Mouse (Mus musculus) liver, postnatal 0 days (tissue): Measurements from ENCODE around the gene Itgb7. TPM values are rescaled to one million over a fixed set of nuclear protein-coding genes. Genes with fewer than 3 reads are reported as not detected.

Source experiments
- ATAC-seq: fragments of 200-750 bp; cut with Nextera tagmentation; 2 replicates; pipeline ENCODE4 v1.8.0; 2017; ENCODE audit warnings: mild to moderate bottlenecking, moderate library complexity
- DNase-seq: peaks from one replicate; pipeline ENCODE4 v3.0.0-alpha.2; 2016
- H3K27ac ChIP-seq: fragments of 300-500 bp; sonication (generic); 2 replicates; pipeline ENCODE4 v1.5.1; 2014; ENCODE audit warnings: antibody characterized with exemption, moderate library complexity, mild to moderate bottlenecking, low read depth
- H3K27me3 ChIP-seq: fragments of 300-500 bp; sonication (generic); 2 replicates; pipeline ENCODE4 v1.6.1; 2014; ENCODE audit warnings: low read length, control low read depth, mixed read lengths; ENCODE audit not compliant: insufficient read depth
- H3K36me3 ChIP-seq: fragments of 300-500 bp; sonication (generic); replicated peaks from 2 replicates; pipeline ENCODE4 v1.6.1; 2014; ENCODE audit warnings: mild to moderate bottlenecking, control low read depth, low read length, moderate library complexity, mixed read lengths; ENCODE audit not compliant: insufficient read depth
- H3K4me1 ChIP-seq: fragments of 300-500 bp; sonication (generic); 2 replicates; pipeline ENCODE4 v1.6.1; 2014; ENCODE audit warnings: antibody characterized with exemption, mild to moderate bottlenecking, control low read depth; ENCODE audit not compliant: insufficient read depth
- H3K4me2 ChIP-seq: fragments of 300-500 bp; sonication (generic); 2 replicates; pipeline ENCODE4 v1.6.1; 2014; ENCODE audit warnings: low read depth, mild to moderate bottlenecking, low read length, moderate library complexity, mixed read lengths
- H3K4me3 ChIP-seq: fragments of 300-500 bp; sonication (generic); 2 replicates; pipeline ENCODE4 v1.5.1; 2014; ENCODE audit warnings: low read depth, low read length
- H3K9ac ChIP-seq: fragments of 300-500 bp; sonication (generic); replicated peaks from 2 replicates; pipeline ENCODE4 v1.6.1; 2014; ENCODE audit warnings: mild to moderate bottlenecking, moderate library complexity
- H3K9me3 ChIP-seq: fragments of 300-500 bp; sonication (generic); 2 replicates; pipeline ENCODE4 v1.6.1; 2016; ENCODE audit warnings: mild to moderate bottlenecking, control low read depth, low read length, mixed read lengths
- CTCF ChIP-seq: sonication (generic); IDR thresholded peaks from 2 replicates; pipeline ENCODE4 v1.5.1; 2016; ENCODE audit warnings: antibody characterized with exemption, low read depth
- EP300 ChIP-seq: IDR thresholded peaks from 2 replicates; pipeline ENCODE4 v1.6.1; 2016; ENCODE audit warnings: antibody characterized with exemption, low read depth, mild to moderate bottlenecking
- WGBS: fragments of 180-500 bp; shearing (Covaris S2); extraction: QIAGEN DNeasy Blood & Tissue Kit; methylation state at CpG from one replicate; pipeline ENCODE4 v1.1.7; 2014; ENCODE audit not compliant: insufficient replicate concordance; 5-methylcytosine and 5-hydroxymethylcytosine counted together
- polyA plus RNA-seq: library from polyadenylated mRNA; unstranded; fragments of >200 nt; fragmentation: Nextera tagmentation; extraction: Ambion mirVana; gene quantifications from 2 replicates; pipeline ENCODE4 v1.2.1, GENCODE M21; 2015

The Itgb7 gene
- polyA plus RNA-seq, 1 experiment from 2014 or later, result 8.6 TPM

- 78% methylated on average over 6 of the region's 6 CpGs for WGBS
- TF ChIP-seq EP300 (no peak), CTCF (no peak)
- H3K4me1 ChIP-seq, result peaks cover 11% of the 10 kb centered on the region; the same call in 1 of the 2 replicates
- H3K27ac ChIP-seq, result no peak overlapping the region
- DNase-seq (no peak), ATAC-seq (no peak)
- no peak overlapping the region for H3K9ac ChIP-seq
- no peak overlapping the region for H3K4me3 ChIP-seq
- H3K9me3 ChIP-seq, result no peaks in the 10 kb centered on the region
- H3K27me3 ChIP-seq, result no peaks in the 10 kb centered on the region
- H3K4me2 ChIP-seq, result no peak overlapping the region
- peaks cover 58% of the 10 kb centered on the region for H3K36me3 ChIP-seq
Measured at GRCm38 (mm10) chr15:102211895-102212294, 19.8 kb downstream of the Itgb7 start.

- H3K4me1 ChIP-seq, result peaks cover 13% of the 10 kb centered on the region
- DNase-seq, result no peak
- no peak overlapping the region for H3K4me3 ChIP-seq
- H3K9me3 ChIP-seq, result no peaks in the 10 kb centered on the region
- peak; percentile 53 for ATAC-seq
- 91% methylated on average over 4 of the region's 4 CpGs for WGBS
- no peak overlapping the region for H3K9ac ChIP-seq
- no peaks in the 10 kb centered on the region for H3K27me3 ChIP-seq
- no peak overlapping the region for H3K4me2 ChIP-seq
- TF ChIP-seq EP300, result no peak
- TF ChIP-seq CTCF, result no peak
- H3K36me3 ChIP-seq, result peaks cover 64% of the 10 kb centered on the region
- no peak overlapping the region for H3K27ac ChIP-seq
Measured at GRCm38 (mm10) chr15:102210816-102211215, 20.9 kb downstream of the Itgb7 start.

GRCm38 (mm10) chr15:102209114-102209513 is 22.6 kb downstream of the Itgb7 start:
- H3K4me2 ChIP-seq, result no peak overlapping the region
- no peak overlapping the region for H3K9ac ChIP-seq
- TF ChIP-seq CTCF, result no peak
- TF ChIP-seq EP300, result no peak
- no peak for ATAC-seq
- H3K4me1 ChIP-seq, result peaks cover 28% of the 10 kb centered on the region
- no peak overlapping the region for H3K4me3 ChIP-seq
- DNase-seq, result no peak
- H3K27ac ChIP-seq, result no peak overlapping the region
- H3K9me3 ChIP-seq, result no peaks in the 10 kb centered on the region
- peaks cover 68% of the 10 kb centered on the region for H3K36me3 ChIP-seq
- WGBS, result 90% methylated on average over 8 of the region's 8 CpGs
- no peaks in the 10 kb centered on the region for H3K27me3 ChIP-seq

- no peak overlapping the region for H3K4me2 ChIP-seq
- H3K9me3 ChIP-seq, result no peaks in the 10 kb centered on the region
- no peak for ATAC-seq
- TF ChIP-seq CTCF (no peak), EP300 (no peak)
- H3K27ac ChIP-seq, result no peak overlapping the region
- H3K27me3 ChIP-seq, result no peaks in the 10 kb centered on the region
- no peak overlapping the region for H3K9ac ChIP-seq
- peaks cover 28% of the 10 kb centered on the region for H3K4me1 ChIP-seq
- no peak for DNase-seq
- peaks cover 58% of the 10 kb centered on the region for H3K36me3 ChIP-seq
- no peak overlapping the region for H3K4me3 ChIP-seq
- WGBS, result 56% methylated on average over 9 of the region's 9 CpGs
Measured at GRCm38 (mm10) chr15:102208092-102208561, 23.6 kb downstream of the Itgb7 start.

- H3K4me2 ChIP-seq, result no peak overlapping the region
- H3K27ac ChIP-seq, result no peak overlapping the region
- H3K4me1 ChIP-seq, result peaks cover 32% of the 10 kb centered on the region
- TF ChIP-seq CTCF (no peak), EP300 (no peak)
- H3K4me3 ChIP-seq, result no peak overlapping the region
- ATAC-seq (no peak), DNase-seq (no peak)
- WGBS, result 73% methylated on average over 3 of the region's 3 CpGs
- 0 out of 2 replicates have a peak overlapping the region, but pooled peaks have one; percentile 8 for H3K9ac ChIP-seq
- no peaks in the 10 kb centered on the region for H3K9me3 ChIP-seq
- H3K27me3 ChIP-seq, result no peaks in the 10 kb centered on the region
- peaks cover 51% of the 10 kb centered on the region for H3K36me3 ChIP-seq
Measured at GRCm38 (mm10) chr15:102207351-102207750, 24.4 kb downstream of the Itgb7 start.

- H3K36me3 ChIP-seq, result peaks cover 41% of the 10 kb centered on the region
- H3K4me1 ChIP-seq, result peaks cover 41% of the 10 kb centered on the region
- ATAC-seq, result no peak
- peak overlapping the region; percentile 98 for H3K4me2 ChIP-seq
- no peak overlapping the region for H3K27ac ChIP-seq
- H3K9me3 ChIP-seq, result no peaks in the 10 kb centered on the region
- H3K27me3 ChIP-seq, result no peaks in the 10 kb centered on the region
- no peak for DNase-seq
- WGBS, result 62% methylated on average over 8 of the region's 8 CpGs
- H3K9ac ChIP-seq, result 0 out of 2 replicates have a peak overlapping the region, but pooled peaks have one; percentile 31
- TF ChIP-seq EP300 (no peak), CTCF (no peak)
- H3K4me3 ChIP-seq, result peak overlapping the region; percentile 8; the same call in 1 of the 2 replicates
Measured at GRCm38 (mm10) chr15:102205779-102206178, 26.0 kb downstream of the Itgb7 start.
